Mouse (Mus musculus): ENCODE measurements around the gene AC124502.3. TPM values are rescaled to one million over a fixed set of nuclear protein-coding genes. Genes with fewer than 3 reads are reported as not detected.
A peak's percentile ranks its signal among the peaks of the same experiment; 100 is the strongest.
"Not testable (repeated sequence)": the region's sequence is repeated elsewhere in the genome, so short reads cannot be mapped to it uniquely, and the experiment has no call there.

Gene AC124502.3
- 1 to 10 TPM; 5.0 to 5.3 TPM for total RNA-seq (2021)

- peak; percentile 85 to 86 for DNase-seq (ENCODE audit: extremely low spot score in 1 of 2, low spot score in 1 of 2)
These were observed at the start of gene AC124502.3, which contains the start of gene B4gat1 for GRCm38 (mm10) chr19:5038709-5039156. Gene AC124502.3, plus strand, starts transcription at chr19:5038891. Gene B4gat1, plus strand, starts transcription at chr19:5038826.

- peak; percentile 67 to 86 for DNase-seq (ENCODE audit: extremely low spot score in 1 of 2, low spot score in 1 of 2)
These were observed 49.7 kb upstream of the AC124502.3 start for GRCm38 (mm10) chr19:4989013-4989412.

GRCm38 (mm10) chr19:4989434-4990255 is 49.0 kb upstream of the AC124502.3 start:
- peak; percentile 69 to 83 for DNase-seq (ENCODE audit: extremely low spot score in 1 of 2, low spot score in 1 of 2)

DNA sequence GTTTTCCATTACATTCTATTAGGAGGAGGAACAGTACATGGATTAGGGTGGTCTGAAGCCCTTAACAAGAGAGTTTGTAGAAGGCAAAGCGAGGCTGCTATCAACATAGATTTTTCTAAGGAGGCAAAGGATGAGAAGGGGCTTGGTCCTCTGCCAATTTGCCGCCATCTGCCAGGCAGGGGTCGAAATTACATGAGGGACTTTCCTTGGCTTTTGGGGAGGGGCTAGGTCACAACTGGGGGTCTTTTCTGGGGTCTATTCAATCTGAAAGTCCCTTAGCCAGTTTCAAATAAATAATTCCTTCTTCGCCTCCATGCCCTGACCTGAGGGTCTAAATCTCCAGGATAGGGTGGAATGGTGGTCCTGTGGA is 48.5 kb upstream of the AC124502.3 start, which contains the start of gene Npas4:
Npas4 (minus strand) TSS at position 61 of the 370 bp plus-strand sequence.
- DNase-seq (ENCODE audit: extremely low spot score in 1 of 2, low spot score in 1 of 2), result no peak

- no peak for DNase-seq (ENCODE audit: extremely low spot score in 1 of 2, low spot score in 1 of 2)
These were observed 48.0 kb upstream of the AC124502.3 start for GRCm38 (mm10) chr19:4990716-4991115.

DNA sequence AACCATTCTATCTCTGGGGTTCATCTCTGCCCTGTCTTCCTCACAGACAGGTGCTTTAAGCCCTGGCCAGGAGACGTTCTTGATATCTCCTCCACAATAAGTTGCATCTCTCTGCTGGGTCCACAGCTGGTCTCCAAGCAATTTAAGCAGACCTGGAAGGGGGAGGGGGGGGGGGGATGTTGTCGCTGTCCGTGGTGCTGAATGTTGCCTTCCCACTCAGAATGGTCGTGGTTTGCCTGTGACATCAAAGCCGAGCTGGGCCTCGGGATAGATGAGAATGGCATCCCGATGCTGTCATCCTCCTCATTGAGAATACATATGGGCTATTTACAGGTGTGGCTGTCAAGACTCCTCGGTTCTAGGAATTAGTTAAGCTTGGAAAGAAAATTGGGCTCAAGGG is 46.3 kb upstream of the AC124502.3 start:
- no peak for DNase-seq (ENCODE audit: extremely low spot score in 1 of 2, low spot score in 1 of 2)

GRCm38 (mm10) chr19:4992904-4993303 is 45.8 kb upstream of the AC124502.3 start:
- peak in 1 of 2 experiments; percentile 42 for DNase-seq (ENCODE audit: extremely low spot score in 1 of 2, low spot score in 1 of 2)

DNA sequence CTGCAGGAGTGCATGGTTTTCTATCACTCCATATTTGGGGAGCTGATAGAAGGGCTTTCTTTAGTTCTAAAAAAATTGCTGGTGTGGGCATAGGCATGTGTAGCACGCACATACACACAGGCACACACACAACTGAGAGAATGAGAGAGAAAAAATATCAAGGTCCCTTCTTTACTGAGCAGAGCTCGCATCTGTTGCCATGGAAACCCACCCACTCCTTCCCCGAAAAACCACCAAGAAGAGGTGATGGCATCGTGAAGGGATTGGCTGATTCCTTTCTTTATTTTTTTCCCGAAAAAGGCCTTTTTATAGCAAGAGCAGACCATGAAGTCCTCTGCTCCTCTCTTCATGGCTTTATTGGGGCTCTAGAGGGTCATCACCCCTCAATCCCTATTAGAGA is 44.6 kb upstream of the AC124502.3 start:
- DNase-seq (ENCODE audit: extremely low spot score in 1 of 2, low spot score in 1 of 2), result peak in 1 of 2 experiments; percentile 51

GRCm38 (mm10) chr19:4999445-5000140 is 39.1 kb upstream of the AC124502.3 start:
- DNase-seq (ENCODE audit: extremely low spot score in 1 of 2, low spot score in 1 of 2), result no peak

DNA sequence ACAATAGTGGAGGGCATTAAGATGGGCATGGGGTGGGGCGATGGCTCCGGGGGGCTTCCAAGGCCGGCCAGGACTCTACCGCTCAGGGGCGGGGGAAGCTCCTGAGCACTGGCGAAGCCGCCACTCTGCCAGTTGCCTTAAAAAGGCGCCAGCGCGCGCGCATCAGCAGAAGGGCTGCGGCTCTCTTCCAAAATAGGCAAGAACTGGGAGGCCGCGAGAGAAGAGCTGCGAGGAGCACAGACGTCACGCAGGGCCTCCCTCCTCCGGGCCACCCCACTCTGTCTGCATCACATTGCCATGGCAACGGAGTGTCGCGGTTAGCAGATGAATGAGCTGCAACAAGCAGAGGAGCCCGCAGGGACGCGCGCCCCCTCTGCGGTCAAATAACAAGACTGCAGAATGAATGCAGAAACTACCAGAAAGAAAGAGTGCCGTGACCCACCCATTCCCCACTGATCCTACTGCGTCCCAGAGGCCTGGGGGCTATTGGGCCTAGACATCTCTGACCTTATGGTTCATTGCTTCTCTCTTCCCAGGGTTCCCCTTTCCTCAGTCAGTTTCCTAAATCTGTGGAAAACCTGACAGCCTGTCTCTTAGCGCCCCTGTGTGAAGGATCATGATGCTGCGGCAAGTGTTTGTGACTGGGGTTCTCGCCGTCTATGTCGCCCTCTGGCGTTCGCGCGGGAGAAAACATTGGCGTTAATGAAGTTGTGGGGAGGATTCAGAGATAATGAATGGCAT is 36.9 kb upstream of the AC124502.3 start:
- peak; percentile 77 to 81 for DNase-seq (ENCODE audit: extremely low spot score in 1 of 2, low spot score in 1 of 2)

GRCm38 (mm10) chr19:5003644-5004043 is 35.0 kb upstream of the AC124502.3 start:
- not testable (repeated sequence) for DNase-seq (ENCODE audit: extremely low spot score in 1 of 2, low spot score in 1 of 2)

GRCm38 (mm10) chr19:5004925-5005324 is 33.8 kb upstream of the AC124502.3 start:
- DNase-seq (ENCODE audit: extremely low spot score in 1 of 2, low spot score in 1 of 2), result no peak

DNA sequence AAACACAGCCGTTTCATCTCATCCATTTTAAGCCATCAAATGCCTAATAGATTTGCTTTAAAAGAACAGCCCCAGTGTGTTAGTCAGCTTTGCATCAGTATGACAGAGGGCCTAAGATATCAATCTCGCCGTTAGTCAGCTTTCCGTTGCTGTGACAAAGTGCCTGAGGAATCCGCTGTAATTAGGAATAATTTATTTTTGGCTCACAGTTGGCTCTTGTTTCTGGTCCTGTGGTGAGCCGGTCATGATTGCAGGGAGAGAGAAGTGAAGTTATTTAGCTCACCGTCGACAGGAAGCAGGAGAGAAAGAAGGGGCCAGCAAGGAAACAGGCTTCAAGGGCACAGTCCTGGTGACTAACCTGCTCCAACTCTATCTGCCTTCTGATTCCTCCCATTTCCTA is 25.6 kb upstream of the AC124502.3 start:
- no peak for DNase-seq (ENCODE audit: extremely low spot score in 1 of 2, low spot score in 1 of 2)

- DNase-seq (ENCODE audit: extremely low spot score in 1 of 2, low spot score in 1 of 2), result peak in 1 of 2 experiments; percentile 34
These were observed 23.7 kb upstream of the AC124502.3 start for GRCm38 (mm10) chr19:5014961-5015398.

DNA sequence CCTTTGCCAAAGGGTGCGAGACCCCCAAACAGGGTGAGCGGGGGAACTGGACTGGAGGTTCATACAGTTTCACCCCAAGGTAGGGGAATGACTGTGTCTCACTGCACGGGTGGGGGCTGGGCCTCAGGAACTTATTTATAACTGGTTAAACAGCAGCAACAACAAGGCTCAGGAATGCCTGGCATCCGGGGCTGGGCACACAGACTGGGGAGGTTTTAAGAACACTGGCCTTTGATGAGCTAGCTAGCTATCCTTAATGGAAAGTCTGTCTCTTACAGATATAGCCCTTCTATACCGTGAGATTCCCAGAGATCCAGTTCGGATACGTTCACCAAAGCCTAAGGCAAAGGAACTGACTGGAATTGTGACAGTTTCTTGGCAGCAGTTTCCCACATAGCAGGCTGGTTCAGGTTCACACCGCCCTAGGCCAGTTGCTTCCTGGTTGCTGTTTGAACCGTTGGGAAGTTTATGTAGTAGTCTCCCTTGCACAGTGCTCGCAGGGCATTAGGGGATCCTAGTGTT is 22.4 kb upstream of the AC124502.3 start:
- no peak for DNase-seq (ENCODE audit: extremely low spot score in 1 of 2, low spot score in 1 of 2)

DNA sequence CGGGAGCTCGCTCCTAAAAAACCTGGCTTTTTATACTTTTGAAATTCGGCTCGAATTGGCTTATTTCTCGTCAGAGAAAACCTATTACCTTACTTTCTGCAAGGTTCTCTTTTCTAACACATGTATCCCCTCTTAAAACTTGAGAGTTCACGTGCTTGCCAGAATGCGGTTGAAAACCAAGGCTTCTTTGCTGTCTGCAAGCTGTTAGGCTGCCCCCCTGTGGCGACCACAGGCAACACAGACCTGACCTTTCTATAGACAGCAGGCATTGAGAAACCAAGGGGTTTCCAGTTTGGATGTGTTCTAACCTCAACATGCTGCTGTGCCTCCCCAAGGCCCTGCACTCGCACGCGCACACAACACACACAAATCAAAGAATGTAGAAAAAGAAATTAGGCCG is 21.9 kb upstream of the AC124502.3 start:
- peak in 1 of 2 experiments; percentile 63 for DNase-seq (ENCODE audit: extremely low spot score in 1 of 2, low spot score in 1 of 2)

DNA sequence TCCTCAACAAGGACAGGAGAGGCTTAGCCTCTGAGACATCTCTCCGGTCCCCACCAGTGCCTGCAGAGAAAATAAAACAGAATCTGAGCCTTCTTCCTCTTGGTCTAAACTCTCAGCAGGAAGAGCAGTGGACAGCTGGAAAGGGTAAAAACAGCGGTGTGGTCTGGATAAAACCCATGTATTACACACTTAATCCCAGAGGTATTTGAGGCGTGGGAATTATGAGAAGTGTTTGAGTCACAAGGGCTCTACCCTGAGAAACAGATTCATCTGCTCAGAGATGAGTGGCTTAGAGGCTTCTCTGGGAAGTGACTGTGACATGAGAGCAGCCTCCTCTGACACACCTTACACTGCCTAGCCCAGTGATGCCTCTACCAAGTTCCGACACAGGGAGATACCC is 21.1 kb upstream of the AC124502.3 start:
- DNase-seq (ENCODE audit: extremely low spot score in 1 of 2, low spot score in 1 of 2), result no peak

DNA sequence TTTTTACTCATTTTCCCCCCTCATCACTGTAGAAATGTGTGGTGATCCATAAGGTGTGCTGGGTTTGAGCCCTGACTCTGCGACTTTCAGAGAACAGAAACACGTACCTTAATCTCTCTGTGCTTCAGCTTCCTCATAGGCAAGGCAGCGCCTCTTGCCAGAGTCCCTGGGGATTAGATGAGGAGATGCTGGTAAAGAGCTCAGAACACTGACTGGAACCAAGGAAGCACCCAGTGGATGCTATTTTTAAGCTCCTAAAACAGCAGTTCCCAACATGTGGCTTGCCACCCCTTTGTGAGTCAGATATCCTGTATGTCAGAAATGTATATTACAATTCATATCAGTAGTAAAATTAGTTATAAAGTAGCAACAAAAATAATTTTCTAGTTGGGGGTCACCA is 20.5 kb upstream of the AC124502.3 start:
- no peak for DNase-seq (ENCODE audit: extremely low spot score in 1 of 2, low spot score in 1 of 2)

GRCm38 (mm10) chr19:5021416-5021815 is 17.3 kb upstream of the AC124502.3 start:
- no peak for DNase-seq (ENCODE audit: extremely low spot score in 1 of 2, low spot score in 1 of 2)
